Mouse (Mus musculus) natural killer cell, adult 2 months (primary cell): Measurements from ENCODE around the gene Arhgap42.

Experiments used
- DNase-seq, 2 experiments: peaks; one replicate each; pipeline ENCODE4 v3.0.0; 2022; ENCODE audit warnings: low spot score in 2 of 2

The Arhgap42 gene

GRCm38 (mm10) chr9:9037017-9037671 lies 201.8 kb downstream of the Arhgap42 start:
- no peak for DNase-seq

DNA sequence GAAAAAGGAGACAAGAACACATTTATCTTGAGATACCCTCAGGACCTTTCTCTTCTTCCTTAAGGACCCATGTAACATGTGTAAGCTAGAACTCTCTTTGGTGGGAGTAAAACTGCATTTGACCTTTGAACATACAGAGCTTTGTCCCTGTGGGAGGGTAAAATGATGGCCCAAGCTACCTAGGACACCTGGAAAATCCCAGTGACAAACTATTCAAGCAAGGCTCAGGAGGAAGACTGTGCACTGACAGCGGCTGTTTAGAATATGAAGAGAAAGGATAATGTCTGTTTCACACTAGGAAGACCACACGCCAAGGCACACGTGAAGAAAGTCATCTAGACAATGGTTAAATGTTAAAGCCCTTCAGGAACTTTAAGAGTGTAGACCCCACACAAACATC lies 211.0 kb downstream of the Arhgap42 start:
- no peak for DNase-seq

DNA sequence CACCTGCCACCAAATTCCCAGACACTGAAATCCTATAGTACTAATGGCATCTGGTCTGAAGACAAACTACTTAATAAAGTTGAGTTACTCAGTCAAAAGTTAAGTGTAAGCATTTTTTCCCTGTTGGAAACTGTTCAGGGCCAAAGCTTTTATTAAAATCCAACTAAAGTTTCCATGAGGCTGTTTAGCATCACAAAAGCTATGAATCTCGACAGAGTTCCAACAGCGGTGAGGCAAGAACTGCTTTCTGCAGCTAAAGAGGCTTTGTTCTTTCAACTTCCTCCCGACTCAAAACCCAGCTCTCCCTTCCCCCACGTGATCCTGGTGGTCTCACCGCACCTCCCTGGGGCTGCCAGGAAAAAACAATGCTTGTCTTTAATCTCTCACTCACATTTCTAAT lies 211.5 kb downstream of the Arhgap42 start:
- DNase-seq, result no peak

DNA sequence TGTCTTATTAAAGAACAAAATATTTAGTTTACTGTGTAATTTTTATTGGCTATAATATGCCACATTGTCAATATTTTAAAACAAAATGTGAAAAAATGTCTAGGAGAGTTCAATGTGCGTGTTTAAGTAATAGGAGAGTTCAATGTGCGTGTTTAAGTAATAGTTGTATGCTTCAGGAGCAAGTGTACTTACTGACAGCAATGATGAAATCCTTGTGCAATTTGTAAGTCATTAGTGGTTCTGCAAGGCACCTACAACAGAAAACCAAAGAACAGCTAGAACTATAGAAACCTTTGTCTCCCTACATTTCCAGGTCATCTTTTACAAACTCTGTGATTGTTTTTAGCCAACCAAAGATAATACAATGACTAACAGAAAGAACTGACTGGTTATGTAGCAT lies 223.8 kb downstream of the Arhgap42 start:
- no peak for DNase-seq

GRCm38 (mm10) chr9:9001170-9001569 lies 237.7 kb downstream of the Arhgap42 start:
- no peak for DNase-seq

- DNase-seq, result no peak
Measured at GRCm38 (mm10) chr9:8996494-8996893, 242.4 kb downstream of the Arhgap42 start.

- DNase-seq, result no peak
Measured at GRCm38 (mm10) chr9:8982315-8982714, 256.6 kb downstream of the Arhgap42 start.

GRCm38 (mm10) chr9:8977775-8978174 lies 261.1 kb downstream of the Arhgap42 start:
- no peak for DNase-seq

DNA sequence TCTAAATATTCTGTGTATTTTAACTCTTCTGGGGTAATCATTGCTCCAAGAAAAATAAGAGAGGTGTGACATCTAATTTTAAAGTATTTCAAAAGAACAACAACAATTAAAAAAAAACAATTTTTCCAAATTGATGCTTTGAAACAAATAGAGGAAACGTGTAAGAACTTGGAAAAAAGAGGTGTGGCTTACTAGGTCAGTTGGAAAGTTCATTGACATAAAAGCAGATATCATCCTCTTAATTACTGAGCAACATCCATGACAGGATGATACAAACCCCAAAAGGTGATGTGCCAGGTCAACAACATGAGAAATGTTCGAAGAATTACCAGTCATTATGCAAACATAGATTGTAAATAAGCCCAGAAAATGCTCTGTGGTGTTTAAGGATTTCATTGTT lies 267.4 kb downstream of the Arhgap42 start, which contains the start of gene Gm16485:
TSS of gene Gm16485 (plus strand) at position 301 of the 400 bp plus-strand sequence.
- DNase-seq, result no peak

GRCm38 (mm10) chr9:8970240-8970639 lies 268.7 kb downstream of the Arhgap42 start:
- no peak for DNase-seq

- no peak for DNase-seq
Measured at GRCm38 (mm10) chr9:8964512-8965133, 274.3 kb downstream of the Arhgap42 start.

GRCm38 (mm10) chr9:8953306-8953705 lies 285.6 kb downstream of the Arhgap42 start:
- DNase-seq, result no peak
